Mouse (Mus musculus) neural tube, embryonic 15.5 days (tissue): ENCODE results near the gene Sgta. TPM values are rescaled to one million over a fixed set of nuclear protein-coding genes. Genes with fewer than 3 reads are reported as not detected.
"Not testable (repeated sequence)": the region's sequence is repeated elsewhere in the genome, so short reads cannot be mapped to it uniquely, and the experiment has no call there.

Experiments
- ATAC-seq: fragments of 200-750 bp; cut with Nextera tagmentation; 2 replicates; pipeline ENCODE4 v1.8.0; 2017; ENCODE audit warnings: mild to moderate bottlenecking, moderate TSS enrichment, moderate library complexity; ENCODE audit not compliant: low FRiP score
- H3K27ac ChIP-seq: fragments of 300-500 bp; sonication (generic); replicated peaks from 2 replicates; pipeline ENCODE4 v1.5.1; 2015; ENCODE audit warnings: mild to moderate bottlenecking, inconsistent platforms
- H3K27me3 ChIP-seq: fragments of 300-500 bp; sonication (generic); replicated peaks from 2 replicates; pipeline ENCODE4 v1.6.1; 2015; ENCODE audit warnings: inconsistent platforms
- H3K36me3 ChIP-seq: fragments of 300-500 bp; sonication (generic); 2 replicates; pipeline ENCODE4 v1.6.1; 2015; ENCODE audit warnings: inconsistent platforms
- H3K4me1 ChIP-seq: fragments of 300-500 bp; sonication (generic); 2 replicates; pipeline ENCODE4 v1.6.1; 2015; ENCODE audit warnings: inconsistent platforms
- H3K4me2 ChIP-seq: fragments of 300-500 bp; sonication (generic); 2 replicates; pipeline ENCODE4 v1.6.1; 2015; ENCODE audit warnings: inconsistent platforms, mild to moderate bottlenecking, moderate library complexity
- H3K4me3 ChIP-seq: fragments of 300-500 bp; sonication (generic); replicated peaks from 2 replicates; pipeline ENCODE4 v1.5.1; 2015; ENCODE audit warnings: mild to moderate bottlenecking, inconsistent platforms
- H3K9ac ChIP-seq: fragments of 300-500 bp; sonication (generic); replicated peaks from 2 replicates; pipeline ENCODE4 v1.6.1; 2015; ENCODE audit warnings: mild to moderate bottlenecking, inconsistent platforms
- H3K9me3 ChIP-seq: fragments of 300-500 bp; sonication (generic); replicated peaks from 2 replicates; pipeline ENCODE4 v1.6.1; 2016; ENCODE audit warnings: inconsistent platforms
- WGBS: fragments of 180-500 bp; shearing (Covaris S2); methylation state at CpG from one replicate; pipeline ENCODE4 v1.1.7; 2015; ENCODE audit warnings: mixed read lengths; 5-methylcytosine and 5-hydroxymethylcytosine counted together
- polyA plus RNA-seq: library from polyadenylated mRNA; unstranded; fragments of >200 nt; fragmentation: Nextera tagmentation; extraction: Ambion mirVana; gene quantifications from 2 replicates; pipeline ENCODE4 v1.2.1, GENCODE M21; 2015

Gene Sgta
- polyA plus RNA-seq, 1 experiment from 2014 or later: 298 TPM

- Histone ChIP-seq H3K9me3 (no peaks in the 10 kb centered on the region), H3K9ac (no peak overlapping the region), H3K27ac (no peak overlapping the region), H3K4me3 (no peak overlapping the region), H3K36me3 (peaks cover 65% of the 10 kb centered on the region), H3K27me3 (no peaks in the 10 kb centered on the region), H3K4me2 (no peak overlapping the region), H3K4me1 (no peaks in the 10 kb centered on the region)
- ATAC-seq: no peak
- WGBS: 94% methylated on average over 31 of the region's 31 CpGs
These were observed 20.2 kb upstream of the Sgta start for GRCm38 (mm10) chr10:81080008-81080655.

GRCm38 (mm10) chr10:81077916-81078315 is 17.9 kb upstream of the Sgta start:
- Histone ChIP-seq H3K9me3 (no peaks in the 10 kb centered on the region), H3K4me2 (no peak overlapping the region), H3K27me3 (no peaks in the 10 kb centered on the region), H3K27ac (no peak overlapping the region), H3K36me3 (peaks cover 83% of the 10 kb centered on the region), H3K4me1 (no peaks in the 10 kb centered on the region), H3K9ac (no peak overlapping the region), H3K4me3 (no peak overlapping the region)
- WGBS: 94% methylated on average over 11 of the region's 11 CpGs
- ATAC-seq: no peak

- Histone ChIP-seq H3K4me1 (peaks cover 10% of the 10 kb centered on the region), H3K4me3 (no peak overlapping the region), H3K9me3 (no peaks in the 10 kb centered on the region), H3K9ac (no peak overlapping the region), H3K36me3 (peaks cover 69% of the 10 kb centered on the region), H3K4me2 (no peak overlapping the region), H3K27ac (no peak overlapping the region), H3K27me3 (no peaks in the 10 kb centered on the region)
- ATAC-seq: no peak
- WGBS: 100% methylated on average over 1 of the region's 1 CpGs
These were observed 16.4 kb upstream of the Sgta start for GRCm38 (mm10) chr10:81076356-81076755.

GRCm38 (mm10) chr10:81075734-81076133 is 15.8 kb upstream of the Sgta start:
- H3K36me3 ChIP-seq: peaks cover 63% of the 10 kb centered on the region
- no peaks in the 10 kb centered on the region for H3K27me3 ChIP-seq
- H3K4me3 ChIP-seq: no peak overlapping the region
- no peaks in the 10 kb centered on the region for H3K9me3 ChIP-seq
- H3K4me2 ChIP-seq: no peak overlapping the region
- H3K27ac ChIP-seq: no peak overlapping the region
- no peak overlapping the region for H3K9ac ChIP-seq
- no peak for ATAC-seq
- peaks cover 16% of the 10 kb centered on the region for H3K4me1 ChIP-seq
- WGBS: 52% methylated on average over 8 of the region's 8 CpGs

DNA sequence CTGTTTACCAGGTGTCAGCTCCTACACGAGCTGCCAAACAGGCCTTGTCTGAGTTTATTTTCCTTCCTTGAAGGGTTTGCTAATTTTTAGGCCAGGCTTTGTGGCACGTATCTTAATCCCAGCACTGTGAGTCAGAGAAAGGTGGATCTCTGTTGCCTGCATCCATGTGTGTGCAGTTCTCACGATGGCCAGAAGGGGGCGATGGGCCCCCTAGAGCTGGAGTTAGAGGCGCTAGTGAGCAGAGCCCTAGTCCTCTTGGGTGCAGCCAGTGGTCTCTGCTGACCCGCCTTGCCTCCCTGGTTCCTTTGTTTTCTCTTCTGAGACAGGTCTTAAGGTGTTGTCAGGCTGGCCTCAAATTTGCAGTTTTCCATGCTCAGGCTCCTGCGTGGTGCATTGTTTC is 13.5 kb upstream of the Sgta start:
- no peak overlapping the region for H3K9ac ChIP-seq
- H3K4me1 ChIP-seq: peaks cover 30% of the 10 kb centered on the region
- H3K4me2 ChIP-seq: no peak overlapping the region
- H3K4me3 ChIP-seq: no peak overlapping the region
- no peak overlapping the region for H3K27ac ChIP-seq
- ATAC-seq: no peak
- H3K27me3 ChIP-seq: no peaks in the 10 kb centered on the region
- H3K36me3 ChIP-seq: peaks cover 40% of the 10 kb centered on the region
- WGBS: 75% methylated on average over 7 of the region's 7 CpGs
- no peaks in the 10 kb centered on the region for H3K9me3 ChIP-seq

- H3K9ac ChIP-seq: no peak overlapping the region
- no peak overlapping the region for H3K27ac ChIP-seq
- no peaks in the 10 kb centered on the region for H3K9me3 ChIP-seq
- 90% methylated on average over 8 of the region's 8 CpGs for WGBS
- H3K36me3 ChIP-seq: peaks cover 29% of the 10 kb centered on the region
- no peak overlapping the region for H3K4me2 ChIP-seq
- H3K27me3 ChIP-seq: no peaks in the 10 kb centered on the region
- no peak for ATAC-seq
- peaks cover 30% of the 10 kb centered on the region for H3K4me1 ChIP-seq
- H3K4me3 ChIP-seq: no peak overlapping the region
These were observed 12.3 kb upstream of the Sgta start for GRCm38 (mm10) chr10:81072290-81072689.

- H3K4me3 ChIP-seq: peak within 1 kb of the TSS; percentile 84
- ATAC-seq: peak; percentile 96
- H3K4me2 ChIP-seq: peak within 1 kb of the TSS; percentile 80
- H3K27ac ChIP-seq: peak within 1 kb of the TSS; percentile 79
- peaks cover 30% of the 10 kb centered on the region for H3K4me1 ChIP-seq
- H3K9me3 ChIP-seq: no peaks in the 10 kb centered on the region
- under 1% methylated on average over 35 of the region's 35 CpGs for WGBS
- H3K36me3 ChIP-seq: peaks cover 19% of the 10 kb centered on the region
- H3K9ac ChIP-seq: peak within 1 kb of the TSS; percentile 93
- no peaks in the 10 kb centered on the region for H3K27me3 ChIP-seq
These were observed 9.9 kb upstream of the Sgta start, which contains the start of gene Thop1 for GRCm38 (mm10) chr10:81069836-81070235. Gene Thop1, plus strand, starts transcription at chr10:81070035.

- H3K27ac ChIP-seq: no peak overlapping the region
- WGBS: 77% methylated on average over 5 of the region's 5 CpGs
- H3K4me2 ChIP-seq: no peak overlapping the region
- peaks cover 8% of the 10 kb centered on the region for H3K36me3 ChIP-seq
- H3K4me3 ChIP-seq: no peak overlapping the region
- ATAC-seq: no peak
- H3K4me1 ChIP-seq: peaks cover 30% of the 10 kb centered on the region
- H3K9me3 ChIP-seq: no peaks in the 10 kb centered on the region
- H3K9ac ChIP-seq: no peak overlapping the region; the same call in 1 of the 2 replicates
- H3K27me3 ChIP-seq: no peaks in the 10 kb centered on the region
These were observed 8.7 kb upstream of the Sgta start for GRCm38 (mm10) chr10:81068706-81069105.

DNA sequence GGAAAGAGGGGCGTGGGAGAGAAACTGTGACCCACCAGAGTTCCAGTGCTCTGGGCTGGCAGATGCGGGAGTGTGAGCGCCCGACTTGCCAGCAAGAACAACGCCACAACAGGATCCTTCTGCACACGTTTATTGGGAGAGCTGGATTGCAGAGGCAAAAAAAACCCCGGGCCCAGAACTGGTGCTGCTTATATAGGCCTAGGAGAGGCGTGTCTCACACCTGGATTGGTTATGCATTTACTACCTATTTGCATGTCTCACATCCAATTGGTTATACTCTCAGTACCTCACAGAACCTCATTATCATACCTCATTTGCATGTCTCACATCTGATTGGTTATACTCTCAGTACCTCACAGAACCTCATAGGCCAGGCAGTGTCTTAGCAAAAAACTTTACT is 4.5 kb upstream of the Sgta start:
- not testable (repeated sequence) for H3K36me3 ChIP-seq, H3K9ac ChIP-seq, ATAC-seq, H3K27ac ChIP-seq, H3K9me3 ChIP-seq, H3K27me3 ChIP-seq, H3K4me2 ChIP-seq, H3K4me3 ChIP-seq
- 91% methylated on average over 8 of the region's 8 CpGs for WGBS
- H3K4me1 ChIP-seq: peaks cover 11% of the 10 kb centered on the region

DNA sequence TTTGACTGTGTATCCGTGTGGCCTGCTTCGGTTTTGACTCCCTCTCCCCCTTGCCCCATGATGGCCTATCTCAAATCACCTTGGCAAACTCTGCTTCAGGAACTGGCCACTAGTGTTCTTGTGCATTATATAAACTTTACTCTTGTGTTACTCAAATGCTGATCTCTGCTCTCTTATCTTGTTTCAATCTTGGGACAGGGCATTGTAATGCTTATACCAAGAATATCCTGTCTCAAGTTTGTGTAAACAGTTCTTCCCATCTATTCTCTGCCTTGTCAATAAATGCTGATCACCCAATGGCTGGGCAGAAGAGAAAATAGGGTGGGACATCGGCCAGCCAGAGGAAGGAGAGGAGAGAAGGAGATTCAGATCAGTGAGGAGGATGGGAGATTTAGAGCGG is 2.7 kb upstream of the Sgta start:
- WGBS: 68% methylated on average over 4 of the region's 4 CpGs
- Histone ChIP-seq H3K9me3 (no peaks in the 10 kb centered on the region), H3K36me3 (no peaks in the 10 kb centered on the region), H3K4me2 (no peak overlapping the region), H3K27ac (no peak overlapping the region), H3K27me3 (no peaks in the 10 kb centered on the region), H3K4me3 (no peak overlapping the region), H3K4me1 (peaks cover 22% of the 10 kb centered on the region), H3K9ac (0 out of 2 replicates have a peak overlapping the region, but pooled peaks have one; percentile 4)
- ATAC-seq: no peak

DNA sequence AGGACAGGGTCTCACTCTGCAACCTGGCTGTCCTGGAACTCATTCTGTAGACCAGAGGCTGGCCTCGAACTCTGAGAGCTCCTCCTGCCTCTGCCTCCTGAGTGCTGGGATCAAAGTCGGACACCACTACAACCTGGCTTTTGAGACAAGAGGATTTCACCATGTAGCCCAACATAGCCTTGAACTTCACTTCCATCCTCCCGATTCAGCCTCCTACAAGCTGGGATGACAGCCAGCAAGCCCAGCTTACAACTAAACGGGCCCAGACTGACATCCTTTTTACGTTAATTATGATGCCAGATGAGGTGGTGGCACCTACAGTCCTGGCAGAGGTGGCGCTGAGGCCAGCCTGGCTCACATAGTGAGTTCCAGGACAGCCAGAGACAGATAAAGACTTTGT is 1.1 kb downstream of the Sgta start:
- no peaks in the 10 kb centered on the region for H3K27me3 ChIP-seq

GRCm38 (mm10) chr10:81057406-81058130 is 2.4 kb downstream of the Sgta start:
- no peak for ATAC-seq
- Histone ChIP-seq H3K9ac (no peak overlapping the region; the same call in 1 of the 2 replicates), H3K36me3 (no peaks in the 10 kb centered on the region), H3K4me3 (no peak overlapping the region), H3K9me3 (no peaks in the 10 kb centered on the region), H3K27ac (no peak overlapping the region), H3K27me3 (no peaks in the 10 kb centered on the region), H3K4me2 (no peak overlapping the region), H3K4me1 (peaks cover 47% of the 10 kb centered on the region)
- WGBS: 95% methylated on average over 23 of the region's 23 CpGs

More for the DNA sequence above, 1.1 kb downstream of the Sgta start:
- Histone ChIP-seq H3K36me3 (no peaks in the 10 kb centered on the region), H3K9ac (peak overlapping the region; percentile 83; the same call in 1 of the 2 replicates), H3K4me1 (peaks cover 47% of the 10 kb centered on the region), H3K4me3 (peak overlapping the region; percentile 78), H3K4me2 (peak overlapping the region; percentile 95), H3K27ac (no peak overlapping the region), H3K9me3 (no peaks in the 10 kb centered on the region)
- WGBS: 84% methylated on average over 6 of the region's 6 CpGs
- ATAC-seq: no peak
